Mouse (Mus musculus): ENCODE measurements around the gene Ctdspl. TPM values are rescaled to one million over a fixed set of nuclear protein-coding genes. Genes with fewer than 3 reads are reported as not detected.

Ctdspl gene
- polyA plus RNA-seq, 1 experiment from 2014 or later, result 2.4 TPM

DNA sequence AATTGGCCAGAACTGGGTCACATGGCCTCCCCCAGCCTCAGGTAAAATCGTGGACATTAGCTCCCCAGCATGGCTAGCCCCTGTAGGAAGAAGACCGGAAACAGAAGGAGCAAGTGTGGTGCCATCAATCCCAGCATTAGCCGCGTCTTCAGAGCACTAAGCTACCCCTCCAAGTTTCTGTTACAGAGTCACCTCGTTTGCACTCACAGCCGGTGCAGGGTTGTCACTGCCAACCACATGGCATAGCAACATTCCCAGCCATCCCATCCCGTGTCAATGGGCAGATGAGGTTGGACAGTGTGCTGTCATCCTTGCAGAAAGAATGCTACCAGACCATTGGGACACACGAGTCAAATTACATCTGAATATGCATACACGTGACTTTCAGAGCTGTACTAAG, 4.4 kb downstream of the Ctdspl start:
- H3K9me3 ChIP-seq (ENCODE audit: low read length), result no peaks in the 10 kb centered on the region
- TF ChIP-seq EP300 (IDR thresholded peaks at IDR 0.05; ENCODE audit: low read depth), result no peak
- TF ChIP-seq CTCF (IDR thresholded peaks at IDR 0.05; ENCODE audit: low read depth), result no peak
- 73% methylated on average over 9 of the region's 9 CpGs for WGBS (ENCODE audit: insufficient replicate concordance)
- H3K4me3 ChIP-seq (ENCODE audit: low read depth, low read length), result no peak overlapping the region
- H3K36me3 ChIP-seq (replicated peaks; ENCODE audit: insufficient read depth, low read length), result no peaks in the 10 kb centered on the region
- no peak overlapping the region for H3K4me2 ChIP-seq (ENCODE audit: low read depth, low read length)
- ATAC-seq, result no peak
- no peaks in the 10 kb centered on the region for H3K27me3 ChIP-seq (ENCODE audit: insufficient read depth, low read length)
- no peak overlapping the region for H3K9ac ChIP-seq (replicated peaks)
- no peak overlapping the region for H3K27ac ChIP-seq (ENCODE audit: low read depth)
- H3K4me1 ChIP-seq (ENCODE audit: insufficient read depth), result peaks cover 16% of the 10 kb centered on the region
- no peak for DNase-seq

DNA sequence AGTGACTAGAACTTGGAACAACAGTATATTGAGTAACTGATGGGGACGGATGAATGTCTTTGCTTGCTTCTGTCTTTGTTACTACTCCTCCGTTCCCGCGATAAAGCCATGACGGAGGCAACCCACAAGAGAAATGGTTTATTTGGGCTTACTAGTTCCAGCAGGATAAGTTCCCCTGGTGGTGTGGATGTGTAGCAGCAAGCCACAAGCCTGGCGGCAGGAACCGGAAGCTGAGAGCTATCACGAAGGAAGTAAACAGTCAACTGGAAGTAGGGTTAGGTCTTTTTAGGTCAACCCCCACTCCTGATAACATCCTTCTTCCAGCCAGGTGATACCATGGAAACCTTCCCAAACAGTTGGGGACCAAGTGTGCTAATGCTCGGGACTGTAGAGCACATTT, 7.5 kb downstream of the Ctdspl start:
- Histone ChIP-seq H3K9ac (replicated peaks) (no peak overlapping the region), H3K4me2 (ENCODE audit: low read depth, low read length) (no peak overlapping the region), H3K36me3 (replicated peaks; ENCODE audit: insufficient read depth, low read length) (no peaks in the 10 kb centered on the region), H3K4me3 (ENCODE audit: low read depth, low read length) (no peak overlapping the region), H3K9me3 (ENCODE audit: low read length) (no peaks in the 10 kb centered on the region), H3K4me1 (ENCODE audit: insufficient read depth) (no peaks in the 10 kb centered on the region; the same call in 1 of the 2 replicates), H3K27ac (ENCODE audit: low read depth) (no peak overlapping the region), H3K27me3 (ENCODE audit: insufficient read depth, low read length) (no peaks in the 10 kb centered on the region)
- no peak for DNase-seq
- TF ChIP-seq EP300 (IDR thresholded peaks at IDR 0.05; ENCODE audit: low read depth) (no peak), CTCF (IDR thresholded peaks at IDR 0.05; ENCODE audit: low read depth) (no peak)
- 71% methylated on average over 9 of the region's 9 CpGs for WGBS (ENCODE audit: insufficient replicate concordance)
- ATAC-seq, result no peak

DNA sequence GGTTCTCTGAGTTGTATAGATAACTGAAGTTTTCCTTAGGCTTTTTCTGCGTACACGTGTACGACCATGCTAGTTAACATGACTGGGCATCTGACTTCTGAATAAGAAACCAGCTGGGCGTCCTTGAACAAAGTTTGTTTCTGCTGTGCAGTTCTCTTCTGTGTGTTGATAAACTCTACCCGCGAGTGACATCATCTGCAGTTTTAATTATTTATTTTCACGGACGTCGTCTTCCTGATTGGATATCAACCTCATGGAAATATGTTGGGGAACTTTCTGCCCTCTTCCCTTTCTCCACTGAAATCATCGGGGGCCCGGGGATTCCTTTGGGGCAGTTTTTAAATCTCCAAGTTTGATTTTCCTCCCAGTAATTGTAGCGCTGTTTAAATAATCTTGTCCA, 8.1 kb downstream of the Ctdspl start:
- ATAC-seq (no peak), DNase-seq (no peak)
- Histone ChIP-seq H3K9me3 (ENCODE audit: low read length) (no peaks in the 10 kb centered on the region), H3K9ac (replicated peaks) (no peak overlapping the region), H3K4me3 (ENCODE audit: low read depth, low read length) (no peak overlapping the region), H3K27me3 (ENCODE audit: insufficient read depth, low read length) (no peaks in the 10 kb centered on the region), H3K27ac (ENCODE audit: low read depth) (no peak overlapping the region), H3K36me3 (replicated peaks; ENCODE audit: insufficient read depth, low read length) (no peaks in the 10 kb centered on the region), H3K4me2 (ENCODE audit: low read depth, low read length) (no peak overlapping the region), H3K4me1 (ENCODE audit: insufficient read depth) (no peaks in the 10 kb centered on the region; the same call in 1 of the 2 replicates)
- WGBS (ENCODE audit: insufficient replicate concordance), result 74% methylated on average over 12 of the region's 12 CpGs
- no peak for TF ChIP-seq CTCF (IDR thresholded peaks at IDR 0.05; ENCODE audit: low read depth)
- TF ChIP-seq EP300 (IDR thresholded peaks at IDR 0.05; ENCODE audit: low read depth), result no peak

DNA sequence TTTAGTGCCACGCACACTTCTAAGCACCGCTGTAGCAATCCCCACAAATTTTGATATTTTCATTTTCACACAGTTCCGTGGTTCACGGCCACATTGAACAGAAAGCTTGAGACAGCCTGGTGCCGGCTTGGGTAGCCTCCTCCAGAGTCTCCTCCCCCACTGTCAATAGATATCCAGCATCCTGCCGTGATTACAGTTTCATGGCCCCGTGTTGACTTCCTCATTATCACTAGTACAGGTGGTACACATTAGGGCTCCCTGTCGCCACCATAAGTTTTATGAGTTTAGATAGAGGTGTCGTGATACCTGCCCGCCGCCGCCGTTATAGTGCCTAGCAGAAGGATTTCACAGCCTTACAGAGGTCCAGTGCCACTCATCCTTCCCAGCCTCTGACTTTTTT, 8.8 kb downstream of the Ctdspl start:
- Histone ChIP-seq H3K27ac (ENCODE audit: low read depth) (no peak overlapping the region), H3K4me3 (ENCODE audit: low read depth, low read length) (no peak overlapping the region), H3K4me1 (ENCODE audit: insufficient read depth) (peaks cover 4% of the 10 kb centered on the region; the same call in 1 of the 2 replicates), H3K9ac (replicated peaks) (no peak overlapping the region), H3K27me3 (ENCODE audit: insufficient read depth, low read length) (no peaks in the 10 kb centered on the region), H3K9me3 (ENCODE audit: low read length) (no peaks in the 10 kb centered on the region), H3K4me2 (ENCODE audit: low read depth, low read length) (no peak overlapping the region), H3K36me3 (replicated peaks; ENCODE audit: insufficient read depth, low read length) (no peaks in the 10 kb centered on the region)
- DNase-seq (no peak), ATAC-seq (no peak)
- TF ChIP-seq CTCF (IDR thresholded peaks at IDR 0.05; ENCODE audit: low read depth), result no peak
- no peak for TF ChIP-seq EP300 (IDR thresholded peaks at IDR 0.05; ENCODE audit: low read depth)
- WGBS (ENCODE audit: insufficient replicate concordance), result 67% methylated on average over 13 of the region's 13 CpGs

DNA sequence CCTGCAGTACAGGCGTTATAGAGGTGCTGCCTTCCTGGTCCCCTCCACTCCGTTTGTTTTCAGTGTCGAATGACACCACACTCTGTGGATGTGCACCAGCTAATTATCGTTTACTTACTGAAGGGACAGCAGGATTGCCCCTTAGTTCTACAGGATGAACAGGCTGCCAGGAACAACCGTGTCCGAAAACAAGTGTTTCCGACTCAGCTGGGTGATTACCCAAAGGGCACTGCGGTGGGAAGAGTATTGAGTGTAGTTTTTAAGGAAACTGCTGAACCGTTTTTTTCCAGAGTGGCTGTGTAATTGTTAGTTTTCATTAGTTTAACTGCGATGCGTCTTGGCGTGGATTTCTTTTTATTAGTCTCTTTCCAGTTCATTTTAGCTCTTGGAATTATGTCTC, 9.8 kb downstream of the Ctdspl start:
- no peak for TF ChIP-seq CTCF (IDR thresholded peaks at IDR 0.05; ENCODE audit: low read depth)
- 0 out of 2 replicates have a peak, but pooled peaks have one; percentile 8 for TF ChIP-seq EP300 (IDR thresholded peaks at IDR 0.05; ENCODE audit: low read depth)
- H3K4me1 ChIP-seq (ENCODE audit: insufficient read depth), result peaks cover 10% of the 10 kb centered on the region
- no peak for DNase-seq
- H3K9ac ChIP-seq (replicated peaks), result no peak overlapping the region
- no peak overlapping the region for H3K4me2 ChIP-seq (ENCODE audit: low read depth, low read length)
- 0 out of 2 replicates have a peak overlapping the region, but pooled peaks have one; percentile 2 for H3K27ac ChIP-seq (ENCODE audit: low read depth)
- H3K27me3 ChIP-seq (ENCODE audit: insufficient read depth, low read length), result no peaks in the 10 kb centered on the region
- WGBS (ENCODE audit: insufficient replicate concordance), result 61% methylated on average over 12 of the region's 12 CpGs
- no peaks in the 10 kb centered on the region for H3K36me3 ChIP-seq (replicated peaks; ENCODE audit: insufficient read depth, low read length)
- H3K4me3 ChIP-seq (ENCODE audit: low read depth, low read length), result no peak overlapping the region
- no peaks in the 10 kb centered on the region for H3K9me3 ChIP-seq (ENCODE audit: low read length)
- no peak for ATAC-seq

DNA sequence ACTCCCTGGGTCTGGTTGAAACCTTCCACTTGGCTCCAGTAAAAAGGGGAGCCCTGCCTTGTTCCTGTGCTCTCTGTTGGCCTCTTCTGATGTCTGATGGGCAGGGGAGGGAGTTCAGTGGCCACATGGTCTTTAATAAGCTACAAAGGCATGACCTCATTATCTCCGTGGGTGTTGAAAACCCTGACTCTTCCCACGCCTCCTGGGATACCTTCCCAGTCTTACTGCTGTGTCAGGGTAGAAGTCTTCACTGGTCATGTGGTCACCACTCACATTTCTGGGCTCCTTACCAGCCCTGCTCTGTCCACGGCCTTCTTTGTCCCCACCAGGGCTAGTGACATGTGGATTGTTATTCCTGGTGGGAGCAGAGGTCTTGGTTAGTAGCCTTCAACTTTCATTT, 11.3 kb downstream of the Ctdspl start:
- DNase-seq (no peak), ATAC-seq (no peak)
- Histone ChIP-seq H3K36me3 (replicated peaks; ENCODE audit: insufficient read depth, low read length) (no peaks in the 10 kb centered on the region), H3K9me3 (ENCODE audit: low read length) (no peaks in the 10 kb centered on the region), H3K4me3 (ENCODE audit: low read depth, low read length) (no peak overlapping the region), H3K4me2 (ENCODE audit: low read depth, low read length) (no peak overlapping the region), H3K4me1 (ENCODE audit: insufficient read depth) (peaks cover 13% of the 10 kb centered on the region), H3K27ac (ENCODE audit: low read depth) (no peak overlapping the region; the same call in 1 of the 2 replicates), H3K9ac (replicated peaks) (no peak overlapping the region), H3K27me3 (ENCODE audit: insufficient read depth, low read length) (no peaks in the 10 kb centered on the region)
- WGBS (ENCODE audit: insufficient replicate concordance), result 52% methylated on average over 3 of the region's 3 CpGs
- TF ChIP-seq EP300 (IDR thresholded peaks at IDR 0.05; ENCODE audit: low read depth), result no peak
- no peak for TF ChIP-seq CTCF (IDR thresholded peaks at IDR 0.05; ENCODE audit: low read depth)

DNA sequence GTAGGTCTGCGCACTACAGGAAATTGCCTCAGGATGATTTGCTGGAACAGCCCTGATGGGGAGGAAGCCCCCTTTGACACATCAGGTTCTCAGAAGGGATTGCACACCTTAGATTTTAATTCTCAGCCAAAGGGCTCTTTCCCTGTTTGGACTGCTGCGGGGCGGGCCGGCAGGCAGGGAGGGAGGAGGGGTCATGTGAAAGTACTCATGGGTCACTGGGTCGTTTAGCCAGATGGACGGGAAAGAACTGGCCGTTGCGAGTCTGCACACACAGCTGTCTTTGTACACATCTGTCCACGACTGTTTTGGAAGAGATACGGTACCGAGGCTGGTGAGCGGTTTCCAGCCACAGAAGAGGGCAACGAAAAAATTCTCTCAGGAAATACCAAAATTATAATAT, 13.2 kb downstream of the Ctdspl start:
- DNase-seq, result peak; percentile 41
- peak; percentile 68; the same call in 1 of the 2 replicates for ATAC-seq
- H3K4me3 ChIP-seq (ENCODE audit: low read depth, low read length), result no peak overlapping the region
- no peak for TF ChIP-seq EP300 (IDR thresholded peaks at IDR 0.05; ENCODE audit: low read depth)
- TF ChIP-seq CTCF (IDR thresholded peaks at IDR 0.05; ENCODE audit: low read depth), result no peak
- 0 out of 2 replicates have a peak overlapping the region, but pooled peaks have one; percentile 21 for H3K9ac ChIP-seq (replicated peaks)
- H3K4me1 ChIP-seq (ENCODE audit: insufficient read depth), result peaks cover 18% of the 10 kb centered on the region
- H3K4me2 ChIP-seq (ENCODE audit: low read depth, low read length), result peak overlapping the region; percentile 52
- no peaks in the 10 kb centered on the region for H3K27me3 ChIP-seq (ENCODE audit: insufficient read depth, low read length)
- peak overlapping the region; percentile 68 for H3K27ac ChIP-seq (ENCODE audit: low read depth)
- WGBS (ENCODE audit: insufficient replicate concordance), result 57% methylated on average over 13 of the region's 13 CpGs
- no peaks in the 10 kb centered on the region for H3K36me3 ChIP-seq (replicated peaks; ENCODE audit: insufficient read depth, low read length)
- H3K9me3 ChIP-seq (ENCODE audit: low read length), result no peaks in the 10 kb centered on the region
